Mouse (Mus musculus): ENCODE results near the gene Plcxd2.
A peak's percentile ranks its signal among the peaks of the same experiment; 100 is the strongest.

Gene Plcxd2

DNA sequence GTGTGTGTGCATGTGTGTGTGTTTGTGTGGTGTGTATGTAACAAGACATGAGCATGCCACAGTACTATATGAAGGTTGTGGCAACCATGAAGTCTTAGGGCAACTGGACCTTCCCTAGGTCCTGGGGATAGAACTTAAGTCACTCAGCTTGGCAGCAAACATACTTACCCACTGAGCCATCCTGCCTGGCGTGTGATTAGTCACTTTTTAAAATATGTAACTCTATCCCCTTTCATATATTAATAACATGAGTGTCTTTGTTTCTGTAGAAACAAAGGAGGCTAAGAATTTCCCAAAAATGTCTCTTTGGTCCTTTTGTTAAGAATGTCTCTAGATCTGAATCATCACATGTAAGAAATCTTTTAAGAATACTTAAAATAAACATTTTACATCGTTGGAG lies 72.6 kb downstream of the Plcxd2 start:
- peak; percentile 55 for DNase-seq (ENCODE audit: low read depth)

DNA sequence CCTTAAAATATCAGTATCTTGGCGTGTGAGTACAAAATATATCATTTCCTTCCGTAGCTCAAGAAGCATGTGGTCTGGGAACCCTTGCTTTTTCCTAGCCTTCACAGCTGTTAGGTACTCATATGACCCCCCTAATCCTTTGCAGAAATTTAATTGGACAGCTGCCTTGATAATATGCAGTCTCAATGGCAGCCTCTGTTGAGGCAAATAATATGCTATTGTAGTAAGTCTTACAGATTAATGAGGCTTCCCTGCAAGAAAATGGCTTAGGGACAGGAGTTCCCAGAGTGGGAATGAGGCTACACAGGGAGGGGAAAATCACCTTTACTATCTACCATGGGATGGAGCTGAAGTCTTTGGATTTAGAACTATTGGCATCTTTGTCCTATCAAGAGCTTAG lies 73.5 kb downstream of the Plcxd2 start:
- DNase-seq (ENCODE audit: low read depth): no peak

DNA sequence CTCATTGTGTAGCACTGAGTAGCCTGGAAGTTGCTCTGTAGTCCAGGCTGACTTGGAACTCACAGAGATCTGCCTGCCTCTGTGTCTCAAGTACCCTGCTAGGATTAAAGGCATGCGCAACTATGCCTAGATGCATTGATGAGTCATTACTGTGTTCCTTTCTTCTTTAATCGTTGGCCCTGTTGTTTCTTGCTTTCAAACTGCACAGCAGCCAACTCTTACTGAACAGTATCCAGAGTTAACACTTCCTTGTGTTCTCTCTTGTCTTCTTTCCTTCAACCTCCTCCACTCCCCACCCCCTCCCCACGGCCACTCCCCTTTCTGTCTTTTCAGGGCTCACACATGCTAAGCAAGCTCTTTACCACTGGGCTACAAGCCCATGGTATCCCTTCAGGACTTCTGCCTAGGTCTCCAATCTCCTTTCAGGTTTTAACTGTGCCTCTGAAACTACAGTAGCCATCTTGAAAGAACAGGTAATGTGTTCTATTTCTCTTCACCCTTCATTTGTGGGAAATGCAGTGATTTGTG lies 74.0 kb downstream of the Plcxd2 start:
- DNase-seq (ENCODE audit: low read depth): no peak

DNA sequence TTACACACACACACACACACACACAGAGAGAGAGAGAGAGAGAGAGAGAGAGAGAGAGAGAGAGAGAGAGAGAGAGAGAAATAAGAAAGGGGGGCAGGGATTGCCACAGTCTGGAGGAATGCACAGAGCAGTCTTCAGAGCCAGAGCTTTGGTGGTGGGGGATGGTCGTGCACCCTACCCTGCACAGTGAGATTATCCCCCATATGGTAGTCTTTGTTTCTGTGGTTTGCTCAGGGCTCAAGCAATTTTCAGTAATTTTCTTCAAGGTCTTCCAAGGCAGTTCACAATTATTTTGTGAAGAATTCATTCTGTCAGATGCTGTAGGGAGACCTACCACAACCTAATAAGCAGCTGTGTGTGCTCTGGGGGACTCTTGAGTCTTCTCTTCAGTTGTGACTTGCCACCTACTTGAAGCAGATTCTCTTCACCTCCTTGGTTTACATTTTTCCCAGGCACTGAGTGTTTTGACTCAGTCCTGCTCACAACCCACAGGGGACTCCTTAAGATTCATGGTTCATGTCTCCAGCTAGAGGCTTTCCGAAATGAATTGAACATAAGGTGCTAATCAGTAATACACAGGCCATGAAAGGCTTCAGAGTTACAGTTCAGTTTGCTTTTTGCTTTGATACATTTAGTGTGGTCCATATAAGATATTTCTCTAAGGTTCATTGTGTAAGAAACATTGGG lies 75.2 kb downstream of the Plcxd2 start:
- DNase-seq (ENCODE audit: low read depth): peak; percentile 28

DNA sequence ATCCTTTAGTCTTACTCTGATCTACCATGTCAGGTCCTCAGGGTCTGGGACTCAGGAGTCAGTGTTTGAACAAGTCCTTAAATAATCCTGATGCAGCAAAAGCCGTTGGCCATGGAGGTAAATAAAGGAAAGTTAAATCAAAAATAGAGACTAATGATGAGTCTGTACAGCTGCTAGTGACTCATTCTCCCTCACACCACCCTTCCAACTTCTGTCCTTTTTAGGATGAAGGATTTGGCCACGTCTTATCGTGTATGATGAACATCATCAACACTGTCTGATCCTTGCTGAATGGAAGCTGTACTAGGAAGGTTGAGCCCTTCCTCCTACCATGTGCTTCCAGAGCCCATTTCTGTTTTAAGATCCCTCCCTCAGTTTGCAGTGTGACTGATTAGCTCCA lies 79.7 kb downstream of the Plcxd2 start:
- DNase-seq (ENCODE audit: low read depth): peak; percentile 62

DNA sequence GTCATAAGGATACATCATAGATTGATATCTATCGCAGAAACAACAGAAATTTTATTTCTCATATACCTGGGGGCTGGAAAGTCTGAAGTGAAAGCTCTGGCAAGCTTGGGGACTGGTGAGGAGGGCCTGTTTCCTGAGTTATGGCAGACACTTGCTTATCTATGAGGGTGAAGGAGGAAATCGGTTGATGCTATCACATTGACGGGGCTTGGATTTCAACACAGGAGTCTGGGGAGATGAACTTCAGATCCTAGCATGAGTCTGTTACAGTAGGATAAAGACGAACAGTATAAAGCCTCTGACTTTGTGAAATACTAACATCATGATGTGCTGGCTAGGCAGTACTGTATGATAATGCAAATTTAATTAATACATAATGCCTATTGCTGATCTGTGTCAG lies 81.9 kb downstream of the Plcxd2 start:
- DNase-seq (ENCODE audit: low read depth): no peak

DNA sequence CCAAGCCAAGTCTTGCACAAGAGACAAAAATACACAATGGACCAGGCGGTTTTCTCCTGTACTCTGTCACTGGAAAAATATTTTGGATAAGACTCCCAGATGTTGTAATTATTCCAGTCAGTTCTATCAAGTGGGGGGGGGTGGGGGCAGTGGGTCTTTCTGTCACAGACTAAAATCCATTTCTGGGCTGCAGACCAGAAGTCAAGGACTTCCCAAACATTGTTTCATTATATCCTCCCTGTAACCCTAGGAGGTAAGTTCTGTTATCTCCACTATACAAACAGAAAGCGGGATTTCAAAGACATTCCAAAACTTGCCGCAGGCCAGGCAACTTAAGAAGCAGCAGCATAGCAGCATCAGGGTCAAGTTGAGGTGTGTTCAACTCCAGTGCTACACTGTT lies 82.4 kb downstream of the Plcxd2 start:
- peak; percentile 58 for DNase-seq (ENCODE audit: low read depth)

DNA sequence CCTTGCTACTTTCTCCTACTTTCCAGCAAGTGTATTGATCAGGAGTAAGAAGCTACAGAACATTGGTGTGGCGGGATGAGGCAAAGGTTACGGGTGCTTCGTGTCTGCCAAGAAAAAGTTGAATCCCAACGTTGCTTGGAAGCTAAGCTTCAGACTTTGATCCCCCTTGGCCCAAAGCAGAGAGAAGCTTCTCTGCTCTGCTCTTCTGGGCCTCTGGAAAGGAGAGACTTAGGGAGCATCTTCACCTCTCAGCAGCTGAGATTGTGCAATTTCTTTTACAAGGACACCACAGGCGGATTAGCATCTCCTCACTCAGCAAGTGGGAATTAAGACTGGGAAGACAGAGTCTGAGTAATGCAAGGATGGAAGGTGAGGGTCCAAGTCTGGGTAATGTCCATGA lies 83.1 kb downstream of the Plcxd2 start:
- no peak for DNase-seq (ENCODE audit: low read depth)

DNA sequence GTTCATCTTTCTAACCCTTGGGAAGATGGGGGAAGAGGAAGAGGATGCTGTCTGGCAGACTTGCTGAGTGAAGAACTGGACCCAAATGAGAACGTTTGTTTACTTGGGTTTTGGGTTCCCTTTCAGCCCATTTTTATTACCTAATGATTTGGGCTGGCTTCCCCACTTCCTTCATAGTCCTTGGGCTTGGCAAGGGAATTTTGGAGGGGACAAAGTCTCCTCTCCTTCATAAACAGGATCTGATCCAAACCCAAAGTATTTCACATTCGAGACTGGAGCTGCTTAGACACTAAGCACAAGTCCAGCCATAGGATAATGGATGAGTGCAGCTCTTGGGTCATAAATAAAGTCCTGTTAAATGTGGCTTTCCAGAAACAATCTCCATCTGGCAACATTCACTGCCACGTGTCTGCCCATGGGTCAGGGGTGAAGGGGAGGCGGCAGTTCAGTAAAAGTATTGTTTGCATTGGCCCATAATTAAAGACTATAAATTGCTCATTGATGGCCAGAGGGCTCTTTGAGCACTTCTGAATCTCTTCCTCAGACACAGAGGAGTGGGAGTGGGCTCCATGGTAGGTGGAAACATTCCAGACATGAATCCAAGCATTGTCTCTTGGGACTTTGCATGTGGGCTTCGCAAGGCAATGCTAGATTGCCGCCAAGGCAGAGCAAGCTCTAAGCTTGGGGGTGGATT lies 86.1 kb downstream of the Plcxd2 start:
- peak; percentile 74 for DNase-seq (ENCODE audit: low read depth)

DNA sequence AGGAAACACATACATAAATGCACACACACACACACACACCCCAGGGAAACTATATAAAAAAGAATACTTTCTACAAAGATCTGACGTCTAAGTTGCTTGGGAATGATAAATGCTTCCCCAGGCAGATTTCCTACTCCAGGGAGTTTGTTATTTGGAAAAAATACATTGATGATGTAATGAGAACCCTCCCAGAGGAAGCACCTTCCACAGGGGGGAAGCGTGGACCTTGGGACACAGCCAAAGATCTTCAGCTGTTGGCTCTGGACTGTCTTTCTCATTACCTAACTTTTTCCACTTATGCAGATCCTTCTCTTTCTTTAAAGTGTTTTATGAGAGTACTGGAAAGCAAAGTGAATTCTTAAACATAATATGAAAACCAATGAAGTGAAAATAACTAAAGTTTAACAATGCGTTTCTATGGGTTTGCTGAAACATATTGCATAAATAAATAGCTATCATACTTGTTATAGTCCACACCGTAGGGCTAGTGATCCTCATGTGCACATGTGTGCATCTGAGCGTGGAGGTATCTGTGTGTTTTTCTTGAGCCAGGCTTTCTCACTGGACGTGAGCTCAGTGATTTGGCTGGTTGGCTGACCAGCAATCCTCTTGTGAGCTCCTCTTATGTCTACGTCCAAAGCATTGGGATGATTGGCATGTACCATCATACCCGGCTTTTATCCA lies 87.3 kb downstream of the Plcxd2 start:
- DNase-seq (ENCODE audit: low read depth): peak; percentile 49

DNA sequence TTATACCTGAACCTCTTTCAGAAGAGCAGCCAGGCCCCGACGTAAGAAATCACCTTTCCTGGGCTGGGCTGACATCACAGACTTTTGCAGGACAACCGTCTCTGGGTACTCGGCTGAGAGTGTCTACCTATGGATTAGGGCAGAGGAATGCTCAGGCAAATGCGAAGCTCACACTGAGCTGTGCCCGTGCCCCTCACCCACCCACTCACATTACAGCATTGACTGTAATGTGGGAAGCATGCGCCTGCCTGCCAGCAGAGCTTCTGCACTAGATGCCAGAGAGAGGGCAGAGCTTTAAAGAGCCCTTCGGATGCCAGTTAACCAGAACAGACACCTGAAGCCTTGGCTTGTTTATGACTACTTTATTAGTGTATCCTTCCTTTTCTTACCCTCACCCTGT lies 90.4 kb downstream of the Plcxd2 start:
- no peak for DNase-seq (ENCODE audit: low read depth)

Measured in NIH3T3 (cell line).